Mouse (Mus musculus) neural tube, embryonic 13.5 days (tissue): Measurements from ENCODE around the gene Nuf2. TPM values are rescaled to one million over a fixed set of nuclear protein-coding genes. Genes with fewer than 3 reads are reported as not detected.
"Not testable (repeated sequence)": the region's sequence is repeated elsewhere in the genome, so short reads cannot be mapped to it uniquely, and the experiment has no call there.

Source experiments
- ATAC-seq: fragments of 200-750 bp; cut with Nextera tagmentation; 2 replicates; pipeline ENCODE4 v1.8.0; 2017; ENCODE audit warnings: low read depth, mild to moderate bottlenecking, moderate TSS enrichment, moderate library complexity
- H3K27ac ChIP-seq: fragments of 300-500 bp; sonication (generic); replicated peaks from 2 replicates; pipeline ENCODE4 v1.5.1; 2015; ENCODE audit warnings: moderate library complexity, mild to moderate bottlenecking, inconsistent platforms
- H3K27me3 ChIP-seq: fragments of 300-500 bp; sonication (generic); 2 replicates; pipeline ENCODE4 v1.6.1; 2015; ENCODE audit warnings: mild to moderate bottlenecking, inconsistent platforms
- H3K36me3 ChIP-seq: fragments of 300-500 bp; sonication (generic); 2 replicates; pipeline ENCODE4 v1.6.1; 2015; ENCODE audit warnings: mild to moderate bottlenecking, inconsistent platforms
- H3K4me1 ChIP-seq: fragments of 300-500 bp; sonication (generic); replicated peaks from 2 replicates; pipeline ENCODE4 v1.6.1; 2015; ENCODE audit warnings: inconsistent platforms
- H3K4me2 ChIP-seq: fragments of 300-500 bp; sonication (generic); 2 replicates; pipeline ENCODE4 v1.6.1; 2015; ENCODE audit warnings: inconsistent platforms, mild to moderate bottlenecking, moderate library complexity
- H3K4me3 ChIP-seq: fragments of 300-500 bp; sonication (generic); 2 replicates; pipeline ENCODE4 v1.5.1; 2015; ENCODE audit warnings: mild to moderate bottlenecking, inconsistent platforms
- H3K9ac ChIP-seq: fragments of 300-500 bp; sonication (generic); 2 replicates; pipeline ENCODE4 v1.6.1; 2015; ENCODE audit warnings: moderate library complexity, mild to moderate bottlenecking, inconsistent platforms
- H3K9me3 ChIP-seq: fragments of 300-500 bp; sonication (generic); 2 replicates; pipeline ENCODE4 v1.6.1; 2016; ENCODE audit warnings: inconsistent platforms
- WGBS: fragments of 180-500 bp; shearing (Covaris S2); methylation state at CpG from one replicate; pipeline ENCODE4 v1.1.7; 2015; 5-methylcytosine and 5-hydroxymethylcytosine counted together
- polyA plus RNA-seq: library from polyadenylated mRNA; unstranded; fragments of >200 nt; fragmentation: Nextera tagmentation; extraction: Ambion mirVana; gene quantifications from 2 replicates; pipeline ENCODE4 v1.2.1, GENCODE M21; 2015

Gene Nuf2
- polyA plus RNA-seq, 1 experiment from 2014 or later, result 14.3 TPM

GRCm38 (mm10) chr1:169517899-169518517 lies 13.3 kb downstream of the Nuf2 start:
- H3K27ac ChIP-seq, H3K4me3 ChIP-seq, H3K4me1 ChIP-seq, H3K9me3 ChIP-seq, H3K27me3 ChIP-seq, H3K4me2 ChIP-seq, H3K9ac ChIP-seq, ATAC-seq: not testable (repeated sequence)
- WGBS, result 97% methylated on average over 5 of the region's 7 CpGs
- H3K36me3 ChIP-seq, result peaks cover 16% of the 10 kb centered on the region

GRCm38 (mm10) chr1:169517376-169517892 lies 13.8 kb downstream of the Nuf2 start:
- Histone ChIP-seq H3K4me3 (no peak overlapping the region), H3K9ac (no peak overlapping the region), H3K27ac (no peak overlapping the region), H3K36me3 (peaks cover 15% of the 10 kb centered on the region), H3K4me2 (no peak overlapping the region), H3K27me3 (no peaks in the 10 kb centered on the region), H3K4me1 (no peaks in the 10 kb centered on the region), H3K9me3 (no peaks in the 10 kb centered on the region)
- no peak for ATAC-seq
- 90% methylated on average over 8 of the region's 8 CpGs for WGBS

GRCm38 (mm10) chr1:169506354-169506753 lies 24.9 kb downstream of the Nuf2 start:
- ATAC-seq, result no peak
- Histone ChIP-seq H3K4me1 (no peaks in the 10 kb centered on the region), H3K4me3 (no peak overlapping the region), H3K9me3 (no peaks in the 10 kb centered on the region), H3K27me3 (no peaks in the 10 kb centered on the region), H3K36me3 (peaks cover 41% of the 10 kb centered on the region), H3K4me2 (no peak overlapping the region), H3K9ac (no peak overlapping the region), H3K27ac (no peak overlapping the region)
- 93% methylated on average over 6 of the region's 6 CpGs for WGBS

GRCm38 (mm10) chr1:169502876-169503275 lies 28.4 kb downstream of the Nuf2 start:
- no peaks in the 10 kb centered on the region for H3K4me1 ChIP-seq
- no peak overlapping the region for H3K4me3 ChIP-seq
- H3K4me2 ChIP-seq, result no peak overlapping the region
- ATAC-seq, result no peak
- no peaks in the 10 kb centered on the region for H3K9me3 ChIP-seq
- peaks cover 37% of the 10 kb centered on the region for H3K36me3 ChIP-seq
- 91% methylated on average over 3 of the region's 3 CpGs for WGBS
- H3K27ac ChIP-seq, result no peak overlapping the region
- H3K9ac ChIP-seq, result no peak overlapping the region
- no peaks in the 10 kb centered on the region for H3K27me3 ChIP-seq

- no peak overlapping the region for H3K9ac ChIP-seq
- H3K4me1 ChIP-seq, result no peaks in the 10 kb centered on the region
- H3K27me3 ChIP-seq, result no peaks in the 10 kb centered on the region
- H3K4me2 ChIP-seq, result no peak overlapping the region
- H3K27ac ChIP-seq, result no peak overlapping the region
- ATAC-seq, result no peak
- H3K36me3 ChIP-seq, result 0 out of 2 replicates have a peak, but pooled peaks cover 4% of the 10 kb centered on the region
- H3K4me3 ChIP-seq, result no peak overlapping the region
- H3K9me3 ChIP-seq, result no peaks in the 10 kb centered on the region
- 73% methylated on average over 8 of the region's 8 CpGs for WGBS
These were observed 35.6 kb downstream of the Nuf2 start for GRCm38 (mm10) chr1:169495621-169496020.

- H3K4me3 ChIP-seq, result no peak overlapping the region
- H3K4me2 ChIP-seq, result no peak overlapping the region
- ATAC-seq, result no peak
- no peaks in the 10 kb centered on the region for H3K9me3 ChIP-seq
- H3K27me3 ChIP-seq, result no peaks in the 10 kb centered on the region
- no peaks in the 10 kb centered on the region for H3K36me3 ChIP-seq
- H3K4me1 ChIP-seq, result peaks cover 4% of the 10 kb centered on the region; the same call in 1 of the 2 replicates
- H3K9ac ChIP-seq, result no peak overlapping the region
- 75% methylated on average over 1 of the region's 1 CpGs for WGBS
- H3K27ac ChIP-seq, result no peak overlapping the region
These were observed 39.7 kb downstream of the Nuf2 start for GRCm38 (mm10) chr1:169491561-169491960.

GRCm38 (mm10) chr1:169485408-169485885 lies 45.8 kb downstream of the Nuf2 start:
- peak; percentile 83 for ATAC-seq
- Histone ChIP-seq H3K36me3 (no peaks in the 10 kb centered on the region), H3K27ac (no peak overlapping the region; the same call in 1 of the 2 replicates), H3K9me3 (no peaks in the 10 kb centered on the region), H3K9ac (no peak overlapping the region), H3K27me3 (no peaks in the 10 kb centered on the region), H3K4me3 (no peak overlapping the region), H3K4me1 (peaks cover 25% of the 10 kb centered on the region), H3K4me2 (no peak overlapping the region)
- WGBS, result 51% methylated on average over 6 of the region's 6 CpGs

GRCm38 (mm10) chr1:169484565-169484964 lies 46.7 kb downstream of the Nuf2 start:
- H3K27me3 ChIP-seq, result no peaks in the 10 kb centered on the region
- H3K9me3 ChIP-seq, result no peaks in the 10 kb centered on the region
- no peak overlapping the region for H3K4me2 ChIP-seq
- H3K4me3 ChIP-seq, result no peak overlapping the region
- ATAC-seq, result no peak
- no peaks in the 10 kb centered on the region for H3K36me3 ChIP-seq
- no peak overlapping the region for H3K27ac ChIP-seq
- H3K9ac ChIP-seq, result no peak overlapping the region
- whole genome bisulfite sequencing, result 63% methylated on average over 4 of the region's 4 CpGs
- H3K4me1 ChIP-seq, result peaks cover 25% of the 10 kb centered on the region

- H3K27ac ChIP-seq, result no peak overlapping the region
These were observed 48.5 kb downstream of the Nuf2 start for GRCm38 (mm10) chr1:169482596-169483335.

GRCm38 (mm10) chr1:169471185-169471584 lies 60.1 kb downstream of the Nuf2 start:
- peaks cover 7% of the 10 kb centered on the region; the same call in 1 of the 2 replicates for H3K4me1 ChIP-seq
- H3K27ac ChIP-seq, result no peak overlapping the region
- H3K4me3 ChIP-seq, result no peak overlapping the region
- H3K4me2 ChIP-seq, result no peak overlapping the region
- WGBS, result 47% methylated on average over 3 of the region's 3 CpGs
- H3K9ac ChIP-seq, result no peak overlapping the region
- no peaks in the 10 kb centered on the region for H3K36me3 ChIP-seq
- no peaks in the 10 kb centered on the region for H3K9me3 ChIP-seq
- ATAC-seq, result peak; percentile 61
- no peaks in the 10 kb centered on the region for H3K27me3 ChIP-seq

More at GRCm38 (mm10) chr1:169482596-169483335, 48.5 kb downstream of the Nuf2 start:
- no peaks in the 10 kb centered on the region for H3K27me3 ChIP-seq
- 92% methylated on average over 6 of the region's 6 CpGs for WGBS
- no peaks in the 10 kb centered on the region for H3K9me3 ChIP-seq
- H3K4me1 ChIP-seq, result peaks cover 25% of the 10 kb centered on the region
- no peak for ATAC-seq
- H3K9ac ChIP-seq, result no peak overlapping the region
- no peak overlapping the region for H3K4me3 ChIP-seq
- no peaks in the 10 kb centered on the region for H3K36me3 ChIP-seq
- H3K4me2 ChIP-seq, result no peak overlapping the region

- H3K9me3 ChIP-seq, result no peaks in the 10 kb centered on the region
- no peak overlapping the region for H3K27ac ChIP-seq
- no peaks in the 10 kb centered on the region for H3K27me3 ChIP-seq
- no peaks in the 10 kb centered on the region for H3K36me3 ChIP-seq
- peaks cover 7% of the 10 kb centered on the region; the same call in 1 of the 2 replicates for H3K4me1 ChIP-seq
- no peak overlapping the region for H3K9ac ChIP-seq
- no peak overlapping the region for H3K4me3 ChIP-seq
- H3K4me2 ChIP-seq, result no peak overlapping the region
- 74% methylated on average over 5 of the region's 5 CpGs for WGBS
- ATAC-seq, result no peak
These were observed 63.5 kb downstream of the Nuf2 start for GRCm38 (mm10) chr1:169467791-169468190.

- Histone ChIP-seq H3K27me3 (no peaks in the 10 kb centered on the region), H3K4me2 (no peak overlapping the region), H3K4me1 (peaks cover 11% of the 10 kb centered on the region), H3K9me3 (no peaks in the 10 kb centered on the region), H3K27ac (no peak overlapping the region), H3K9ac (no peak overlapping the region), H3K36me3 (no peaks in the 10 kb centered on the region), H3K4me3 (no peak overlapping the region)
- 0 out of 2 replicates have a peak, but pooled peaks have one; percentile 26 for ATAC-seq
- 70% methylated on average over 15 of the region's 15 CpGs for WGBS
These were observed 68.7 kb downstream of the Nuf2 start for GRCm38 (mm10) chr1:169462386-169463115.
